Mouse (Mus musculus) kidney, embryonic 14.5 days (tissue): ENCODE measurements around the gene Siah1b. TPM values are rescaled to one million over a fixed set of nuclear protein-coding genes. Genes with fewer than 3 reads are reported as not detected.

Experiments
- ATAC-seq: fragments of 200-750 bp; cut with Nextera tagmentation; 2 replicates; pipeline ENCODE4 v1.8.0; 2017; ENCODE audit warnings: moderate number of reproducible peaks, mild to moderate bottlenecking, moderate TSS enrichment, moderate library complexity; ENCODE audit not compliant: low FRiP score, low TSS enrichment
- H3K27ac ChIP-seq: fragments of 300-500 bp; sonication (generic); 2 replicates; pipeline ENCODE4 v1.5.1; 2014; ENCODE audit warnings: low read depth, mild to moderate bottlenecking, low read length, moderate library complexity, mixed read lengths
- H3K27me3 ChIP-seq: fragments of 300-500 bp; sonication (generic); 2 replicates; pipeline ENCODE4 v1.6.1; 2014; ENCODE audit warnings: mild to moderate bottlenecking, low read length; ENCODE audit not compliant: control insufficient read depth, insufficient read depth
- H3K36me3 ChIP-seq: fragments of 300-500 bp; sonication (generic); 2 replicates; pipeline ENCODE4 v1.6.1; 2014; ENCODE audit warnings: low read length, mixed read lengths; ENCODE audit not compliant: control insufficient read depth, insufficient read depth
- H3K4me1 ChIP-seq: fragments of 300-500 bp; sonication (generic); 2 replicates; pipeline ENCODE4 v1.6.1; 2014; ENCODE audit warnings: low read length, mixed read lengths; ENCODE audit not compliant: control insufficient read depth, insufficient read depth
- H3K4me2 ChIP-seq: fragments of 300-500 bp; sonication (generic); replicated peaks from 2 replicates; pipeline ENCODE4 v1.6.1; 2014; ENCODE audit warnings: low read depth, mild to moderate bottlenecking, low read length
- H3K4me3 ChIP-seq: fragments of 300-500 bp; sonication (generic); 2 replicates; pipeline ENCODE4 v1.5.1; 2014; ENCODE audit warnings: mild to moderate bottlenecking, low read length
- H3K9ac ChIP-seq: fragments of 300-500 bp; sonication (generic); 2 replicates; pipeline ENCODE4 v1.6.1; 2014; ENCODE audit warnings: low read depth, mild to moderate bottlenecking, low read length, moderate library complexity
- H3K9me3 ChIP-seq: fragments of 300-500 bp; sonication (generic); 2 replicates; pipeline ENCODE4 v1.6.1; 2016; ENCODE audit warnings: low read length; ENCODE audit not compliant: control insufficient read depth
- WGBS: fragments of 180-500 bp; shearing (Covaris S2); extraction: QIAGEN DNeasy Blood & Tissue Kit; methylation state at CpG from one replicate; pipeline ENCODE4 v1.1.7; 2014; 5-methylcytosine and 5-hydroxymethylcytosine counted together
- polyA plus RNA-seq: library from polyadenylated mRNA; unstranded; fragments of >200 nt; fragmentation: Nextera tagmentation; extraction: Ambion mirVana; gene quantifications from 2 replicates; pipeline ENCODE4 v1.2.1, GENCODE M21; 2014

The Siah1b gene
- polyA plus RNA-seq, 1 experiment from 2014 or later: 35.9 TPM

DNA sequence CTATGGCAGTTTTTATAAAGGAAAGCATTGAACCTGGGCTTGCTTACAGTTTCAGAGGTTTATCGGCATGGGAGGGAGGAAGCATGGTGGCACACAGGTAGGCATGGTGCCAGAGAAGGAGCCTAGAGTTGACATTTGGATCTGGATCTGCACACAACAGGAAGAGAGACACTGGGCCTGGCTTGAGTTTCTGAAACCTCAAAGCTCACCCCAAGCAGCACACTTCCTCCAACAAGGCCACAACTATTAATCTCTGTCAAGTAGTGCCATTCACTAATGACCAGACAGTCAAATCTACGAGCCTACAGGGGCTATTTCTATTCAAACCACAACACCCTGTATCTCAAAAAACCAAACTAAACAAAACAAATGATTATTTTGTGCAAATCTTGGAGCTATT, 29.6 kb downstream of the Siah1b start:
- H3K27ac ChIP-seq: no peak overlapping the region
- ATAC-seq: no peak
- H3K4me1 ChIP-seq: no peaks in the 10 kb centered on the region
- H3K4me3 ChIP-seq: no peak overlapping the region
- no peaks in the 10 kb centered on the region for H3K27me3 ChIP-seq
- H3K9ac ChIP-seq: no peak overlapping the region
- WGBS: 73% methylated on average over 2 of the region's 2 CpGs
- H3K36me3 ChIP-seq: no peaks in the 10 kb centered on the region
- H3K4me2 ChIP-seq: no peak overlapping the region
- H3K9me3 ChIP-seq: no peaks in the 10 kb centered on the region

DNA sequence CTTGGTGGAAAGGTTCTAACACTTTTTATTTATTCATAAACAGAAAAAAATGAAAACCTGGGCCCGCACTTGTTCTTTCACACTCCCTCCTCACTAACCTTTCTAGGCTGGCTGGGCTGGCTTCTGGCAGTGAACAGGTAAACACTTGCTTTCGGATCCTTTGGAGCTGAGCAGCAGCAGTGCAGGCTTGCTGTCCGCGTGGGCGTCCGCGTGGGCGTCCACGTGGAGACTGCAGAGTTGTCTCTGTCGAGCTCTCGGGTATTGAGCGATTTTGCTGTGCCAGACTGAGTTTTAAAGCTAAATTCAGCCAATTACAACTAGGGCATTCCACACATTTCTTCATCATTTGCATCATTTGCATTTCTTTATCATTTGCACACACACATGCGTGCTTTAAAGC, 34.2 kb downstream of the Siah1b start:
- H3K4me2 ChIP-seq: no peak overlapping the region
- no peak for ATAC-seq
- no peak overlapping the region for H3K4me3 ChIP-seq
- no peaks in the 10 kb centered on the region for H3K36me3 ChIP-seq
- H3K4me1 ChIP-seq: no peaks in the 10 kb centered on the region
- no peaks in the 10 kb centered on the region for H3K27me3 ChIP-seq
- no peaks in the 10 kb centered on the region for H3K9me3 ChIP-seq
- no peak overlapping the region for H3K27ac ChIP-seq
- no peak overlapping the region for H3K9ac ChIP-seq
- 62% methylated on average over 13 of the region's 13 CpGs for WGBS

DNA sequence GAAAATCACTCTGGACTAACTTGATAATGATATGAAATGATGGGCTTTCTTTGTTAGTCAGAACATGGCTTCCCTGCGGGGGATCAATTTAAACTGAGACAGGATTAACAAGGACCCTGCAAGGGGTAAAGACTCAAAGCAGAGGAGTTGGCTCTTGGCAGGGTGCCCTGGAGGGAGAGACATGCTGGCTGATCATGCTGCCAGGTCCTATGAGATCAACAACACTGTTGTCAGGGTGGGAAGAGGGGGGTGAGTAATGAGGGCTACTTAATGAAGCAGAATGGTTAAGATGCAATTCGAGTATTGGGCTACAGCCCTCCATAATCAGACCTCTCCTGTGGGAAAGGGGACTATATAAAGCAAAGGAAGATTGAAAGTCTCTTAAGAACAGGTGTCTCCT, 37.4 kb downstream of the Siah1b start:
- no peak for ATAC-seq
- WGBS: 44% methylated on average over 2 of the region's 2 CpGs
- H3K4me3 ChIP-seq: no peak overlapping the region
- H3K27me3 ChIP-seq: no peaks in the 10 kb centered on the region
- no peak overlapping the region for H3K27ac ChIP-seq
- no peak overlapping the region for H3K4me2 ChIP-seq
- no peaks in the 10 kb centered on the region for H3K36me3 ChIP-seq
- no peak overlapping the region for H3K9ac ChIP-seq
- no peaks in the 10 kb centered on the region for H3K9me3 ChIP-seq
- no peaks in the 10 kb centered on the region for H3K4me1 ChIP-seq

DNA sequence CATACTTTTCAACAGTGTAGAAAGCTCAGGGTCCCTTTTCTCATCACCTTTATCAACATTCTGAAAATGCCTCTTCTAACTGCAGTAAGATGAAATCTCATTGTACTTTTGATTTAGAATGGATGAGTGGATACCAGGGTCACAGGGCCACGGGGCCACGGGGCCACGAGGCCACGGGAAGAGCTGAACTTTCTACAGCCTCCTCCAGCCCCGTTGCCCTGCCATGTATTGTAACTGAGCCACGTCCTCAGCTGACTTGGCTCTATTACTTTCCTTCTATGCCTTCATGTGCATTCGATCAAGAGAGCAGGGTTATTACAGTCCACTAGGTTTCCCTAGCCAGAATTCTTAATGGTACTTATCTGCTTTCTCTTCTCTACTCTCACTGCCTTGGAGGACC, 40.4 kb downstream of the Siah1b start:
- 81% methylated on average over 7 of the region's 7 CpGs for WGBS
- Histone ChIP-seq H3K36me3 (no peaks in the 10 kb centered on the region), H3K4me2 (no peak overlapping the region), H3K27ac (no peak overlapping the region), H3K9me3 (no peaks in the 10 kb centered on the region), H3K4me1 (no peaks in the 10 kb centered on the region), H3K9ac (no peak overlapping the region), H3K4me3 (no peak overlapping the region), H3K27me3 (no peaks in the 10 kb centered on the region)
- ATAC-seq: no peak

DNA sequence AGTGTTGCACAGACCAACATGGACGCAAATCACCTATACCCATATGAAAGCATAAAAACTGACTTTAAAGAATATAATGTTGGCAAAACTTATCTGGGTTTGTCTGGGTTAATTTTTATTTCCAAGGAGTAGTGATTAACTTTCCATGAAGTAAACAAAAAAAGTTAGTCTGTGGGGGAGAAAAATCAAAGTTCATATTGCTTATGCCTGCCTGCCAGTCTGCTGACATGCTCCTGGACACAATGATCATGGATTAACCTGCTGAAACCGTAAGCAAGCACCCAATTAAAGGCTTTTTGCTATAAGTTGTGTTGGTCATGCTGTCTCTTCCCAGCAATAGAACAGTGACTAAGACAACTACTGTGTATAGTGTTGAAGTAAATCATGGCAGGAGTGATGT, 40.9 kb downstream of the Siah1b start:
- Histone ChIP-seq H3K4me2 (no peak overlapping the region), H3K9me3 (no peaks in the 10 kb centered on the region), H3K9ac (no peak overlapping the region), H3K27me3 (no peaks in the 10 kb centered on the region), H3K4me3 (no peak overlapping the region), H3K4me1 (no peaks in the 10 kb centered on the region), H3K36me3 (no peaks in the 10 kb centered on the region), H3K27ac (no peak overlapping the region)
- WGBS: 80% methylated on average over 2 of the region's 2 CpGs
- no peak for ATAC-seq

DNA sequence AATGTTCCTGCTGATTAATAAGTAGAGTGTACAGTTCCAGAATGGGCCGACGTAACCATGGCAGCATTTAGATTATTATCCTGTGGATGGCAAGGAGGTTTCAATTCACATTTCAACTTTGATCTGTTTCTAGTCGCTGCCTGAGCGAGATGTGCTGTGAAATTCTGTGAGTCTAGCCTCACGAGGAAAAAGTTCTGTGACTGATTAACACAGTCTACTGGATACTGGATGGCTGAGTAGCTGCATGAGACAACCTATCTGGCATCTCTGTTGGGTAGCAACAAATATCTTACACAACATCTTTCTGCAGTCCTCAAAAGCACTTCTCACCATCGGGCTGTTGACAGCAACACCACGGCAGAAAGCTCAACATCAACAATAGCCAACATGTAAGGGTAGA, 43.8 kb downstream of the Siah1b start:
- H3K4me3 ChIP-seq: no peak overlapping the region
- no peaks in the 10 kb centered on the region for H3K27me3 ChIP-seq
- ATAC-seq: no peak
- WGBS: 90% methylated on average over 7 of the region's 7 CpGs
- H3K9ac ChIP-seq: no peak overlapping the region
- H3K4me1 ChIP-seq: no peaks in the 10 kb centered on the region
- no peaks in the 10 kb centered on the region for H3K9me3 ChIP-seq
- no peak overlapping the region for H3K27ac ChIP-seq
- no peak overlapping the region for H3K4me2 ChIP-seq
- no peaks in the 10 kb centered on the region for H3K36me3 ChIP-seq

DNA sequence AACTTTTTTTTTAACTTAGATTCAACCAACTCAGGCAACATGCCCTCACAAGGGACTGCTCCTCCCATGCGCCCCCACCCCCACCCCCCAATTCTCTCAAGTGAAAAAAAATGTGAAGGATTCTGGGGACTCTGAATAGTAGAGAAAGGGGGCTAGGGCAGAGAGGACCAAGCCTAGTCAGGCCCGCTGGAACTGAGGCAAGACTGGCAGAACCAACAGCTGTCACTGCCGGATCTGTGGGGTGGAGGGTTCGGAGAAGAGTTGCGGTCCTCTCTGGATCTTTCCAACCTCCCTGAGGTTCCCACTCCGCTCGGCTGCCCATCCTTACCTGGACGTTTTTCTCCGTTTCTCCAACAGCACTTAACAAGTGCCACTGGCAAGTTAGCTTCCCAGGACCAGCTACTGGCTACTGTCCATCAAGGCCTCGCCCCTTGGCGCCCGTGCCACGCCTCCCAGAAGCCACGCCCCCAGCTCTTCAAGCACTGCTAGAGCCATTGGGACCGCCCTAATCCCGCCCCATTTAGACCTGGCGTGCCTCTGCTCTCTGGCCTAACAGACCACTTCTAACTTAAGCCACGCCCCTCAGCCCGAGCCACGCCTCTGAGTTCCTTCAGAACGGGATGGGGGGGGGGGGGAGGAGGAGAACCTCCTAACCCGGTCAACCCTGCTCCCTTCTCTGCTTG, 48.5 kb downstream of the Siah1b start, which contains the start of gene Car5b:
TSS of gene Car5b (minus strand) at position 391 of the 683 bp plus-strand sequence.
- ATAC-seq: peak; percentile 100
- 16% methylated on average over 21 of the region's 22 CpGs for WGBS
- no peaks in the 10 kb centered on the region for H3K4me1 ChIP-seq

More for the DNA sequence above, 48.5 kb downstream of the Siah1b start, which contains the start of gene Car5b:
- 0 out of 2 replicates have a peak within 1 kb of the TSS, but pooled peaks have one; percentile 23 for H3K9ac ChIP-seq
- H3K36me3 ChIP-seq: no peaks in the 10 kb centered on the region
- H3K27ac ChIP-seq: no peak within 1 kb of the TSS
- peak within 1 kb of the TSS; percentile 36 for H3K4me3 ChIP-seq
- peak within 1 kb of the TSS; percentile 41 for H3K4me2 ChIP-seq
- no peaks in the 10 kb centered on the region for H3K9me3 ChIP-seq
- H3K27me3 ChIP-seq: no peaks in the 10 kb centered on the region

Other genes starting within 250 kb of the Siah1b start
- 20.4 and 26.8 TPM in 2 replicates for gene Ap1s2, start 167.5 kb downstream of the Siah1b start, polyA plus RNA-seq
- 63.2 and 71.1 TPM in 2 replicates for gene Zrsr2, start 117.8 kb downstream of the Siah1b start, polyA plus RNA-seq
- 0.86 and 1.3 TPM in 2 replicates for gene Car5b, start 48.5 kb downstream of the Siah1b start, polyA plus RNA-seq
- 29.7 and 31.0 TPM in 2 replicates for gene Cltrn, start 12.3 kb upstream of the Siah1b start, polyA plus RNA-seq
- gene Ace2, start 62.8 kb upstream of the Siah1b start, polyA plus RNA-seq: 46.4 and 53.1 TPM in 2 replicates
- 0.57 and 0.62 TPM in 2 replicates for gene Bmx, start 181.7 kb upstream of the Siah1b start, polyA plus RNA-seq
- gene Pir, start 192.9 kb upstream of the Siah1b start, polyA plus RNA-seq: 10.8 and 11.3 TPM in 2 replicates